Mouse (Mus musculus): Measurements from ENCODE around the gene Cd164l2. TPM values are rescaled to one million over a fixed set of nuclear protein-coding genes. Genes with fewer than 3 reads are reported as not detected.

Gene Cd164l2
- polyA plus RNA-seq, 1 experiment, result 0.74 TPM

DNA sequence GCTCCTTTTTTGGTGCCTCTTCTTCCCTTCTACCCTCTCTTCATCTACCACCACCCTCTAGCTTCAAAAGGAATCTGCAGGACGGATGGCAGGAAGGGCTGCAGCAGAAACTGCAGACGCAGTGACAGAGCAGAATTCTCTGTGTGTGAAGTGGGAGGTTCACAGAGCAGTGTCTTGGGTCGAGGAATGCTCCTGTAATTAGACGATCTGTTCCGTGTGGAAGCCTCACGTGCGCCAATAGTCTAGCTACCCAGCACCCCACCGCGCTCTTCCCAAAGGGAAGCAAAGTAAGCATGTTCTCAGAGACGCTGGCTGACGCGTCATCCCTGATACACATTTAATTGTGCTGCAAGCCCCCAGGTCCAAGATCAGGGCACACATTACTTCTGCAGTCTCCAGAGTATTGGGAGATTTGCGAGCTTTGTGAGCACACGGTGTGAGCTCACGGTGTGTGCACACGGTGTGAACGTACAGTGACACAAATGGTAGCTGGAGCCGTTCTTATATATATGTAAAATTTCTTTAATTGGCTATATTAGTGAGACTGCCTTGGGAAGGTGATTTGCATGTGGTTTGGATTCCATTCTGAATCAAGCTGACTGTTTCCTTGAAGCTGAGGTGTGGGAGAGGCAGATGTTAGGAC, 35.0 kb upstream of the Cd164l2 start:
- no peak for TF ChIP-seq CTCF (IDR thresholded peaks at IDR 0.05; ENCODE audit: borderline replicate concordance, extremely low read depth, insufficient read depth, insufficient read length)
- no peak for TF ChIP-seq POLR2A (IDR thresholded peaks at IDR 0.05; ENCODE audit: borderline replicate concordance, extremely low read depth, insufficient read depth, insufficient read length, poor library complexity, severe bottlenecking)
- peak; percentile 78 for DNase-seq (ENCODE audit: low read depth)

DNA sequence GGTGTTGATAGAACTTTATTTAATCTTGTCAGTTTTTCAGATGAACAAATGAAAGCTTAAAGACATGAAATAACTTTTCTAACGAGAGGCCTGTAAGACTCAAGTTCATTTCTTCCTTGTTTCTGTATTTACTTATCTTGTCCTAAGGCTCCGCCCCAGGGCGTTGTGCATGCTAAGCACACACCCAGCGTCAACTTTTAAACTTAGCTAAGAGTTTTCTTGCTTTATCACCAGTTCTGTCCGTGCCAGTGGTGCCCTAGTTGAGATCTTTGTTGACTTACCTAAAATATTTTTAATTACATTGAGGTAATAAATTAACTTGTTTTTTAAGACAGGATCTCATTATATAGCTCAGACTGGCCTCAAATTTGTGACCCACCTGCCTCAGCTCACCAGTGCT, 33.6 kb upstream of the Cd164l2 start:
- TF ChIP-seq CTCF (IDR thresholded peaks at IDR 0.05; ENCODE audit: borderline replicate concordance, extremely low read depth, insufficient read depth, insufficient read length) (no peak), POLR2A (IDR thresholded peaks at IDR 0.05; ENCODE audit: borderline replicate concordance, extremely low read depth, insufficient read depth, insufficient read length, poor library complexity, severe bottlenecking) (no peak)
- DNase-seq (ENCODE audit: low read depth), result no peak

DNA sequence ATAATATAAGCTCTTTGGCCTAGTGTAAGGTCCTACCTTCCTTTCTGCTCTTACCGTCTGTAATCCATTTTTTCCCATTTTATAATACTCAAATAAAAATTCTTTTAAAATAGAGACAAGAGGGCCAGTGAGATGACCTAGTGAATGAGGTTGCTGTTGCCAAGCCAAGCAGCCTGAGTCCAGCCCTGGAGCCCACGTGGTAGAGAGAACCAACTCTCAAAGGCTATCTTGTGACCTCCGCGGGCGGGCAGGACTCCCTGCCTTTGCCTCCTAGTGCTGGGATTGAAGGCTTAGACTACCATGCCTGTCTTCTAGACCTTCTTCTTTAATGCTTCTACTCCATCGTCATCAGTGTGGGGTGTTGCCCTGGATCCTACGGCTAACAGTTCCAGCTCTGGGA, 32.7 kb upstream of the Cd164l2 start:
- TF ChIP-seq POLR2A (IDR thresholded peaks at IDR 0.05; ENCODE audit: borderline replicate concordance, extremely low read depth, insufficient read depth, insufficient read length, poor library complexity, severe bottlenecking) (no peak), CTCF (IDR thresholded peaks at IDR 0.05; ENCODE audit: borderline replicate concordance, extremely low read depth, insufficient read depth, insufficient read length) (no peak)
- no peak for DNase-seq (ENCODE audit: low read depth)

DNA sequence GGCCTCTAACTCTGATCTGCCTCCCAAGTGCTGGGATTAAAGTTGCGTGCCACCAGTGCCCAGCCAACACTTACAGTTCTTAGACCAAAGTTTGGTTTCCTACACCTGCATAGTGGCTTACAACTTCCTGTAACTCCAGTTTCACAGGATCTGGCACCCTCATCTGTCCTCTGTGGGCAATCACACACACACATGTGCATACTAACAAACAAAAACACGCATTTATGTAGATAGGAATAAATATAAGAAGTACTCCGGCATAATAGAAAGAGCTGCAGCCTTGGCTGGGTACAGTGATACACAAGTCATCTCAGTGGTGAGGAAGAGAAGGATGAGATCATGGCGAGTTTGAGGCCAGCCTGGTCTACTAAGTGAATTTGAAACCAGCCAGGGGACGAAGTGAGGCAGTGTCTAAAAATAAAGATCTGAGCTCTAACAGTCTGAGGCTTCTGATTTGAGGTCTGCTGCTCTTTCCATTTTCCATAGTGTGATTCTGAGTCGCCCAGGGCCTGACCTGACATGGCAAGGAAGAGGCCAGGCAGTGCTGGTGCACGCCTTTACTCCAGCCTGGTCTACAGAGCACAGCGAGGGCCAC, 29.4 kb upstream of the Cd164l2 start:
- no peak for DNase-seq (ENCODE audit: low read depth)
- TF ChIP-seq POLR2A (IDR thresholded peaks at IDR 0.05; ENCODE audit: borderline replicate concordance, extremely low read depth, insufficient read depth, insufficient read length, poor library complexity, severe bottlenecking) (no peak), CTCF (IDR thresholded peaks at IDR 0.05; ENCODE audit: borderline replicate concordance, extremely low read depth, insufficient read depth, insufficient read length) (no peak)

DNA sequence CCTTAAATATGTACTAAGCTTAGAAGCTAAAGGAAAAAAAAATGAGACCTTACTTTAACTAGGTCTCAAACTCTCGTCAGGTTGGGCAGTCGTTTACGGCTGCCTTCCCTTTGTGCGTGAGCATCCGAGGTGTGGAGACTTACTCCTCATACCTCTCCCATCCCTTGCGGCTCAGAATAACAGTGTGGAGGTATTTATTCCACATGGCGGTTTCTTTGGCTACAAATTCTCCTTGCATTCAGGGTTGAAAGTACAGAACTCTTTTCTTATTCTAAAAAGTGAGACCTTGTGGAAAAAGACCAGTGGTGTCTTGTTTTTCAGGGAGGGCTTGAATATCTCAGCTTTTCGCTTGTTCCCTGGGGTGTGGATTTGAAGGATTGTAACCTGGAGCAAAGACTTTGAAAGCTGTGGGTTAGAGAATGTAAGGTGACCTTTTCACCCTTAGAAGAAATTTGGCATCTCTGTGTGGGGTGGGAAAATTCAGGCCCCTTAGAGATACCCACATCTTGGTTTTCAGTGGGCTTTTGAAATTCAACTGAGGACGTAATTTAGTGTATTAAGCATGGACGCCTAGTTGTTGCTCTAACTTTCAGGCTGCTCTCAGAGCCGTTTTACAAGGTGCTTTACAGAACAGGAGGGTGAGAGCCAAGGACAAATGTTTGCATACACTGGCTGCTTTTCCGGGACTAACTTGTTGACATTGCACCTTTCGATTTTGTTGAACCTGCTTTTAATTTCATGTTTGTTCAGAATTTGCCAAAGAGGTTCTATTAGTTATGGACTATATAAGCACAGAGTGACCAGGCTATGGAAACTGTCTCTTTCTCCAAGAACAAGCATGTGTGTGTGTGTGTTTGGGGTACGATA, 27.7 kb upstream of the Cd164l2 start:
- TF ChIP-seq CTCF (IDR thresholded peaks at IDR 0.05; ENCODE audit: borderline replicate concordance, extremely low read depth, insufficient read depth, insufficient read length), result no peak
- no peak for TF ChIP-seq POLR2A (IDR thresholded peaks at IDR 0.05; ENCODE audit: borderline replicate concordance, extremely low read depth, insufficient read depth, insufficient read length, poor library complexity, severe bottlenecking)
- DNase-seq (ENCODE audit: low read depth), result no peak

DNA sequence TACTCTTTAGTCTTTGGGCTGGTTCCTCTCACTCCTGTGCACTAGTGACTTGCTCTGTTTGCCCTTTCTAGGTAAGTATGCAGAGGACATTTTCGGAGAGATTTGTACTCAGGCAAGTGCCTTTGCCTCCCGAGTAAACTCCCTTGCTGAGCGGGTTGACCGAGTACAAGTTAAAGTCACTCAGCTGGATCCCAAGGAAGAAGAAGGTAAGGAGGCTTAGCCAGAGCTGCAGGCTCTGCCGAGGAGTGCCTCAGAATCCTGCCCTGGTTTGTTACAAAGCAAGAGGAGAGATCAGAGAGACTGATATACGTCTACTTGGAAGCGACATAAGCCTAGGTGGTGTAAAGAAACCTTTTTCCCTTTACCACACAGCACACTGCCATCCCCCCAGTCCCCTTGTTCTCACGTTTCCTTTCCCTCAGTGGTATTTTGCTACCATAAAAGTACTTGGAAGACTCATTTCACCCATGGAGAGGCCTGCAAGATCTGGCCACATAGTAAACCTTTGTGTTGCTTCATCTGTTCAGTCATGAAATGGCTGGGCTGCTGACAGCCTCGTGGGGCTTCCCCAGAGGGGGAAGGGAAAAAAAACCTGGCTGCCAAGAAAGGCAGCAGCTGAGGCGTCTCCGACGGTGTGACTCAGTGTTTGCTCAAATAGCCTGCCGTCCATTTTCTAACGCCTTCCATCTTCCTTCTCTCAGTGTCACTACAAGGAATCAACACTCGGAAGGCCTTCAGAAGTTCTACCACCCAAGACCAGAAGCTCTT, 26.8 kb upstream of the Cd164l2 start:
- peak; percentile 74 for DNase-seq (ENCODE audit: low read depth)
- TF ChIP-seq CTCF (IDR thresholded peaks at IDR 0.05; ENCODE audit: borderline replicate concordance, extremely low read depth, insufficient read depth, insufficient read length) (no peak), POLR2A (IDR thresholded peaks at IDR 0.05; ENCODE audit: borderline replicate concordance, extremely low read depth, insufficient read depth, insufficient read length, poor library complexity, severe bottlenecking) (no peak)

DNA sequence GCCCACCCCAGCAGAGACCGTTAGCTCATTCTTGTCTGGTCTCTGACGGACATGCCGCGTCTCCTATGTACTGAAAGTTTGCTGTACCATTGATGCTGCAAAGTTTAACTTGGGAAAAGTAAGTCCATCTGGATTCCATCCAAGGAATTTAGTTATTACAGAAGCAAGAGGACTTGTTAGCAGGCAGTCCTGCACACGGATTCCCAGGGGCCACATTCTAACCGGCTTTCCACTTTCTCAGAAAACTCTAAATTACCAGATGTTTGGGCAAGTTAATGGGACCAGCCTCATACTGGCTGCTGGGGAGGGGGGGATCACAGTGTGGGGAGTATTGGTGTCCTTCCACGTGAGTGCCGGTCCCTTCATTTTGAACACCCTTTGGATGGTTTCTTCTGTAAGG, 26.0 kb upstream of the Cd164l2 start:
- TF ChIP-seq POLR2A (IDR thresholded peaks at IDR 0.05; ENCODE audit: borderline replicate concordance, extremely low read depth, insufficient read depth, insufficient read length, poor library complexity, severe bottlenecking) (no peak), CTCF (IDR thresholded peaks at IDR 0.05; ENCODE audit: borderline replicate concordance, extremely low read depth, insufficient read depth, insufficient read length) (no peak)
- no peak for DNase-seq (ENCODE audit: low read depth)

DNA sequence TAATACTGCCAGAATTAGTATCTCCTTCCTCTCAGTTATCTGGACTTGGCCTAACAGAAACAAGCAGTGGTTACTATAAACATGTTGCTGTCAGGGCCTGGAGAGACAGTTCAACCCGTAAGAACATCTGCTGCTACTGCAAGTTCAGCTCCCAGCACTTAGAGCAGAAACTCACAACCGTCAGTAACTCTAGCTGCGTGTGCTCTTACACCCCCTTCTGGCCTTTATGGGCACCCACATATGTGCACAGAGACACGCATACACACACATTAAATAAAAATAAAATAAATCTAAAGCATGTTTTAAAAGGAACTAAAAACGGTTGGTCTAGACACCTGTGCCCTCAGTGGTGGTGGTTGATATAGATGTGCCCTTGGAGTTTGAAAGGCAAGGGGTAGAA, 25.1 kb upstream of the Cd164l2 start:
- no peak for DNase-seq (ENCODE audit: low read depth)
- TF ChIP-seq CTCF (IDR thresholded peaks at IDR 0.05; ENCODE audit: borderline replicate concordance, extremely low read depth, insufficient read depth, insufficient read length), result no peak

DNA sequence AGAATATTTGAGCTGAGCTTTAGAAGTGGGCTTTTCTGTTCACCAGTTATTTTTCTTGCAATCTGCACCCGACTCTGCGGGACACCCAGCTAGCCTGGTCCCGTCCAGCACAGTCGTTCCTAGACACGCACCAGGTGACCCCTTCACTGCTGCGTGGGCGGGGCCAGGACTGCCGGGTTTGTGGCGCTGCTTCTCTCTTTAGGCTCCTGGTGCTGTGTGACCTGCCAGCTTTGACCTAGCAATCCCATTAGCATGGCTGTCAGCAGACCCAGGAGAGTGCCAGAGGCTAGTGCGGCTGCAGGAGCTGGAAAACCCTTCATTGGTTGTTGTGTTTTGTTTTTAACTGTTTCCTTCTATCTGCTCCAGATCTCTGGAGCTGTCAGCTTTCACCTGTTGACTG, 22.5 kb upstream of the Cd164l2 start:
- no peak for TF ChIP-seq POLR2A (IDR thresholded peaks at IDR 0.05; ENCODE audit: borderline replicate concordance, extremely low read depth, insufficient read depth, insufficient read length, poor library complexity, severe bottlenecking)
- no peak for TF ChIP-seq CTCF (IDR thresholded peaks at IDR 0.05; ENCODE audit: borderline replicate concordance, extremely low read depth, insufficient read depth, insufficient read length)

DNA sequence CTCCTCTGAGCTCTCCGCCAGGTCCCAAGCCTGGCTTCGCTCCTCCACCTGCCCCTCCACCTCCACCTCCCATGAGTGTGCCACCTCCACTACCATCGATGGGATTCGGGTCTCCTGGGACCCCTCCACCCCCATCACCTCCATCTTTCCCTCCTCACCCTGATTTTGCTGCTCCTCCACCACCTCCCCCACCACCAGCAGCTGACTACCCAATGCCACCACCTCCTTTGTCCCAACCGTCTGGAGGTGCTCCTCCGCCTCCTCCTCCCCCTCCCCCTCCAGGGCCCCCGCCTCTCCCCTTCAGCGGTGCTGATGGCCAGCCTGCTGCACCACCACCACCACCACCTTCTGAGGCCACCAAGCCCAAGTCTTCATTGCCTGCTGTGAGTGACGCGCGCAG, 17.4 kb upstream of the Cd164l2 start:
- no peak for TF ChIP-seq CTCF (IDR thresholded peaks at IDR 0.05; ENCODE audit: borderline replicate concordance, extremely low read depth, insufficient read depth, insufficient read length)
- TF ChIP-seq POLR2A (IDR thresholded peaks at IDR 0.05; ENCODE audit: borderline replicate concordance, extremely low read depth, insufficient read depth, insufficient read length, poor library complexity, severe bottlenecking), result no peak

More for the DNA sequence above, 22.5 kb upstream of the Cd164l2 start:
- DNase-seq (ENCODE audit: low read depth), result no peak

DNA sequence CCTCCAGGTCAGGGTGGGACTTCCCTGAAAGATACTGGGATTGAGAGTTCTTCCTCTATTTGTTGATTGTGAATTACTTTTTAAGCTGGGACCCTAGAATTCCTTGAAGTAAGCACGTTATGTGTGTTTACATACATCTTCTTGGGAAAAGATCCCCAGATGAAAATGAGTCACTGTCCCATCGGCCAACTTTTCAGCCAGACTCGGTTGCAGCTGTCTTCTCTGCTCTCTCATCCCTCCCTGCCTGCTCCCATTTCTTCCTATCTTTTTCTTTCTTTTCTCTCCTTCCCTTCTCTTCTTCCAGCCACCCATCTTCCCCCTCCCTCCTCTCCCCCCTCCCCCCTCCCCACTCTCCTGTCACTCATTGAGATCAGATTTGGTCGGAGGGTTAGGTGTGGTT, 16.9 kb upstream of the Cd164l2 start:
- DNase-seq (ENCODE audit: low read depth), result no peak

More for the DNA sequence above, 17.4 kb upstream of the Cd164l2 start:
- no peak for DNase-seq (ENCODE audit: low read depth)

More for the DNA sequence above, 16.9 kb upstream of the Cd164l2 start:
- no peak for TF ChIP-seq POLR2A (IDR thresholded peaks at IDR 0.05; ENCODE audit: borderline replicate concordance, extremely low read depth, insufficient read depth, insufficient read length, poor library complexity, severe bottlenecking)
- no peak for TF ChIP-seq CTCF (IDR thresholded peaks at IDR 0.05; ENCODE audit: borderline replicate concordance, extremely low read depth, insufficient read depth, insufficient read length)
